Mouse (Mus musculus): ENCODE data around the gene Fgl2.

Gene Fgl2

DNA sequence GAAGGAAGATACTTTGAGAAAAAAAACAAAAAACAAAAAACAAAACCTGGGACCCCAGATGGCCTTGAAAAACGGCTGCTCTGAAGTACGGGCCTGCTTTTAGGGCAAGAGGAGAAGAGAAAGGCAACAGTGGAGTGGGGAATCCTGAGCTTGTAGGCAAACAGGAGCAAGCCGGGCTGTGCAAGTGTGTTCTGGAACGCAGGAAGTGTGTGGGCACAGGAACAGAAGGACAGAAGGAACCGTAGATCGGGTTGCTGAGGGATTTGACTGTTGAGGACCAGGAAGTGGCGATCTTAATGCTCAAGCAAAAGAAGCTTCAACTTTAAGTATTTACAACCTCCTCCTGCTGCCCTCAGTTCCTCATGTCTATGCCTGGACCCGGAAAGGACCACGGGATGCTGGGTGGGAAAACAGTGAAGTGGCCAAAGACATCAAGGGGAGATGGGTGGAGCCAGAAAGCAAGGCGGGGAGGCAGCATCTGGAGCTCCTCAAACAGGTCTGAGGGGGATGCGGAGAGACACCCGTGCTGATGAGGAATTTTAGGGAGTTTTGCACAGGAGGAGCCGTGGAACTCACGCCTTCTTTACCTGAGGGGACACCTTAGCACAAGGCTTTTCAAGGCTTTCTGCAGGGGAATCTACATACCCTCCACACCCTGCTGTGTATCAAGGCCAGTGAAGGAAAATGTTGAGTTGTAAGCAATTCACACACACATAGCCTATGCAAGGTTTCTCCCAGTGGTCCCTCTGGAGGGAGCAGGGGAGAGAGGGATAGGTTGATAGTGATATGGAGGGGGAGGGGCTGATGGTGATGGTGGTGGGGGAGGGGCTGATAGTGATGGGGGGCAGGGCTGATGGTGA is 11.2 kb downstream of the Fgl2 start:
- DNase-seq (ENCODE audit: extremely low spot score, low spot score): no peak

DNA sequence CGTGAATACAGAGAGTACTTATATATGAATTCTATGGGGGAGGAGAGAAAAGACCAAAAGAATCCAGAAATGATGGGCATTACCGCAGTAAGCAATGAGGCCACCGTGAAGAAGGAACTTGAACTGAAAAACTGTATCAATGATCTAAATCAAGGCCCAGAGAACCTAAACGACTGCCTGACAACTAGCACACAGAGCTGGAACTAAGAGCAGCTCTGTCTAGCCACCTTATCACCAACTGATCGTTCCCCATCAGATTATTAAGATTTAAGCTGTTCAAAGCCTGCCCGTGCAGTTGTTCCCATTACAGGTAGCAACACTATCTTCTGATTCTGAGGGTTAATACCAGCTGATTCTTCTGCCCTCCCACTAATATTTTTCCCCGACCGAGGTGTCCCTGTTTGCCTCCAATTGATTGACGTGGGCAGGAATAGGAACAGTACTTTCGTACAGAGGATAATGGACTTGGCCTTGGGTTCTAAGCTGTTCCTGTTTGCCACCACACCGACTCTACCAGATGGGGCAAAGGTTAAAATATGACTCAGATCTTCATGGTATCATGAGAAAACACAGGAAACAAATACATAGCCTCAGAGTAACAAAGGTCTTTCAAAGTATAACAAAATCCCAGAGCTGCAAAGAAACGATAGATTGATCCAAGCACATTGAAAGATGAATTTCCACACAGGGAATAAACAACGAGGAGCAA is 12.0 kb downstream of the Fgl2 start:
- DNase-seq (ENCODE audit: extremely low spot score, low spot score): no peak

- DNase-seq (ENCODE audit: extremely low spot score, low spot score): no peak
Observed at GRCm38 (mm10) chr5:21384976-21385375, 12.5 kb downstream of the Fgl2 start.

GRCm38 (mm10) chr5:21386432-21386831 is 14.0 kb downstream of the Fgl2 start:
- DNase-seq (ENCODE audit: extremely low spot score, low spot score): no peak

DNA sequence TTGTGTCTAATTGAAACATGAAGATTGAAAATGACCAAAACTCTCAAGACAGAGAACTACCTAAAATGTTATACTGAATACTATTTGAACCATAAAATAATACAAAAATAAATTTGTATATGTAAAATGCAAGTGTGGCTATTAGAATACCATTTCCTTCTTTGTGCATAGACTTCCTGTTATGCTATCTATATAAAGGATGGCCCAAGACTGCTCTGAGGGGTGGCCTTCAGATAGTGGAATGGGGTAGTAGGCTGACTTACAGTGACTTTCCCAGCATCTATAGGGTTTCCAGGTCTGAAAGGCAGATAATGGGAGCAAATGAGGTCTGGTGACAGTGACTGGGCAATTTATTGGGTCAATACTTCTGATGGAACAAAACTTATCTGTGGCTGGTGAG is 14.9 kb downstream of the Fgl2 start:
- no peak for DNase-seq (ENCODE audit: extremely low spot score, low spot score)

DNA sequence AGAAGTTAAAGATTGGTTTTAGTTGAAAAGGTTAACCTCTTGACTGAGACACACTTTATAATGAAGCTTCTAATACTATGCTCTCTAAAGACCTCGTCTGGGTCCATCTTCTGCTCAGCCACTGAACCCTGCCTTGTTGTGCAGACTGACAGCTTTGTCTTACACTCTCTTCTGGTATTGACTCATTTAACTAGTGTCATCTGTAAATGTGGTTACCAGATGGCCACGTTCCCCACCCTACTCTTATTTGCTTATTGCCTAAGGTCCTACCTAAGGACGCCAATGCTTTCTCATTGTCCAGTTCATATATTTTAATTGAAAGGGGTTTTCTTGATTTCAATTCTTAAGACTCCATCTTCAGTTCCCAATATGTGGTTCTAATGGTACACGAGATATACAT is 16.4 kb downstream of the Fgl2 start:
- DNase-seq (ENCODE audit: extremely low spot score, low spot score): no peak

- no peak for DNase-seq (ENCODE audit: extremely low spot score, low spot score)
Observed at GRCm38 (mm10) chr5:21391616-21392384, 19.4 kb downstream of the Fgl2 start.

- no peak for DNase-seq (ENCODE audit: extremely low spot score, low spot score)
Observed at GRCm38 (mm10) chr5:21394562-21394961, 22.1 kb downstream of the Fgl2 start.

DNA sequence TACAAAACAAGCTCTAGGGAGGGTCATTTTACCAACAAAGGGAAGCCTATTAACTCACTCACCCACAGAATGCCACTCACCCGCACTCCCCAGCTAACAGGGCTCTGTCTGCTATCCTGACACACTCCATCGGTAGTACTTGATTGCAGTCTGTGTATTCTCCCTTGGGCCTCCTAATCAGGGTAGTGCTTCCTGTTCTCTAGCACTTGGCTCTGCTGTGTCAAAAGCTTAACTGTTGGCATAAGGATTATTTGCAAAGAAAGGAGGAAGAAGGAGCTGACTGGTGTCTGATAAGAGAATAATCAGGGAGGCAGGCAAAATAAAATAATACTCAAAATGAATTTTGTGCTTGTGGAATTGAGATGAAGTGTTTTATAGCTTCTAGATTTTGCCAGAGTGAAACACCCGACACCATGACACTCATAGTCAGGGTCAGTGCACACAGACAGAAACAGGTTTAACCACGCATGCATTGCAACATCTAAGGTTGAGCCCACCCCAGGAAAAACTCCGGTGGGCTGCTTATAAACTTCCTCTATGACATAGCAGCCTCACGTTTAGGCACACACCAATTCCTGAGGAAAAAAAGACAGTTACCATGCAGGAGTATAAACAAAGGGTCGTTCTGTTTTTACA is 22.9 kb downstream of the Fgl2 start:
- no peak for DNase-seq (ENCODE audit: extremely low spot score, low spot score)

DNA sequence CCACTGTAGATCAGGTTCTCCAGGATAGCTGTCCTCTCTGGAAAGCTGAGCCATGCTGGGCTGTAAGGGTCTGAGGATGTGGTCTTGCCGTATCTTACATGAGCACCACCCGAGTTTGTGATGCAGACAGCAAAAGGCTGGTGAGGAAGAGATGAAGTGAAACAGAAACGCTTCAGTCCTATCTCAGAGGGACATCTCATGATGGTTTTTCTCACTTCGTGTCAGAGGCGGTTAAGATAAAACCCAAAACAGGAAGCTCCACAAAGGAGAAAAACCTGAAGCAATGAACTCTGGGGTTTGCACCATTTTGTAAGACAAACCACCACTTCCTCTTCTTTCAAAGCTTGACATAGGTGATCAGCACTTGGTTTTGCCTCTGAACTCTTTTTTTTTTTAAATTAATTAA is 38.8 kb downstream of the Fgl2 start:
- DNase-seq (ENCODE audit: extremely low spot score, low spot score): no peak

GRCm38 (mm10) chr5:21412056-21412455 is 39.6 kb downstream of the Fgl2 start:
- no peak for DNase-seq (ENCODE audit: extremely low spot score, low spot score)

DNA sequence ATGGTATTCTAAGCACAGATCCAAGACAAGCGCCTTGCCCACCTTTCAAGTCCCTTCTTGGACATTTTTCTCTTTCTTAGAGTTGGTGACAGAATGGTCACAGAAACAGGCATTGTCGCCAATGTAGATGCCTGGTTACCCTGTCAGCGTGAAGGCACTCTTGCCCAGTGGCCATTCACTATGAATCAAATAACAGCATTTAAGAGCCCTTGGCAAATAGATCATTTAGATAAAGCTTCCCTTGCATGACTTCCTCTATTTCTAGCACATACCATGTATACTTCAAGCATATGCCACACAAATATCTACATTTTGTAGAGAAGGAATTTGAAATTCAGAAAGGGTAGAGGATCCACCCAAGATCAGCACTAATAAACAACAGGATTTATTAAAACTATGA is 40.9 kb downstream of the Fgl2 start:
- DNase-seq (ENCODE audit: extremely low spot score, low spot score): no peak

DNA sequence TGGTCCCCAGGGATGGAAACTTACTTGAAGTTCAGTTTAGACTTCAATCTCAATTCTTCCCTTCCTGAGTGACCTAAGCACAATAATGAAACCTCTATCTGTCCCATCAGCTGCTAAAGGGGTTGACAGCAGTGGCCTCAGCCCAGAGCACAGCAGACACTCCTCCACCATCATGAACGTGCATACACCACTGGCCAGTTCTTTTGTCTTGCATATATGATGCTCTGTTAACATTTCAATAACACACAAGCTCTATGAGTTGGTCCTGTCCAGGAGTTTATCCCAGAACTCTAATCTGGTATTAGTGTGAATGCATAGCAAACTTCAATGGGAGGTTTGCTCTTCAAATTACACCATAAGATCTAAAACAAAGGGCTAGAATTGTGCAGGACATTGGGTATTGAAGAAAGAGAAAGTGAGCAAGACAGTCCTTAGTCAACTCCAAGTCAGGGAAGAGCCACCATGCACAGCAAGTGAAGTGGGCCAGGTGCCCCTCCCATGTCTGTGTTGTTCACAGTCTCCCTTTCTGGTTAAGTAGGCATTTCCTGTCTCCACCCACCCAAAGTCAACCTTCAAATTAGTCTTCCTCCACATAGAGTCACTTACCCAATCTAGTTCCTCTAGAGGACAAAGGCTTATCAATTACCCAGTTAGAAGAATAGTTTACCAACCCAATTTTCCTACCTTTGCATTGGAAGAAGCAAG is 41.8 kb downstream of the Fgl2 start:
- no peak for DNase-seq (ENCODE audit: extremely low spot score, low spot score)

DNA sequence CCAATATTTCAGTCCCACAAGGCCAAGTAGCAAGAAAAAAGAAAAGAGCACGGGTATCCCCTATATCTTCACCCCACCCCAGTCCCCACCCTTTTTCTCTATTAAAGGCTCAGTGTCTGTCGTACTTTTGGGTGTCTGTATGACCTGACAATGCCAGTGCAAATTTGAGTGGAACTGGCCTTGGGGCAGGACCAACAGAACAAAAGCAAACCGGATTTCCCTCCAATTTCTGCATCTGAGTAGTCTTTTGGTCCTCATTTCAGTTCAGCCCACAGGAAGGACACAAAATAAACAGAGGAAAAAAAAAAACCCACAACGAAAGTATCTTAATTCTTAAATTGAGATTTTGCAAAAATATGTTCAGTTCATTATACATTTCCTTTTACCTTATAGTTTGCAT is 46.2 kb downstream of the Fgl2 start:
- no peak for DNase-seq (ENCODE audit: extremely low spot score, low spot score)

DNA sequence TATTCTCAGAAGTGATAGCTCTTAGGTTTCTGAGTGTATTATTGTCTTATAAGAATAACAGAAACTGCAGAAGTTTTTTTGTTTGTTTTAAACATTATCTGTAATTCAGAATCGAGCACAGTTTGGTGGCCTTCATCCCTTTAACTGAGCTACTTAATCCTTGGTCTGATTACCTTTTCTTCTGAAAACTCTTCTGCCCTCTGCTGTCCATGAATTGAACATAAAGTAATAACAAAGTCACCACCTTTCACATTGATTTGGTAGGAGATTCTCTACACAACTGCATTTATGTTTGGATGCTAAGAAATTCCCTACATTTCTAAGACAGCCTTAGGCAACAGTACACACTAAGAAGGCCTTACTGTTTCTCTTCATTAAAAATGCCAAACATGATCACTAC is 48.2 kb downstream of the Fgl2 start:
- DNase-seq (ENCODE audit: extremely low spot score, low spot score): no peak

DNA sequence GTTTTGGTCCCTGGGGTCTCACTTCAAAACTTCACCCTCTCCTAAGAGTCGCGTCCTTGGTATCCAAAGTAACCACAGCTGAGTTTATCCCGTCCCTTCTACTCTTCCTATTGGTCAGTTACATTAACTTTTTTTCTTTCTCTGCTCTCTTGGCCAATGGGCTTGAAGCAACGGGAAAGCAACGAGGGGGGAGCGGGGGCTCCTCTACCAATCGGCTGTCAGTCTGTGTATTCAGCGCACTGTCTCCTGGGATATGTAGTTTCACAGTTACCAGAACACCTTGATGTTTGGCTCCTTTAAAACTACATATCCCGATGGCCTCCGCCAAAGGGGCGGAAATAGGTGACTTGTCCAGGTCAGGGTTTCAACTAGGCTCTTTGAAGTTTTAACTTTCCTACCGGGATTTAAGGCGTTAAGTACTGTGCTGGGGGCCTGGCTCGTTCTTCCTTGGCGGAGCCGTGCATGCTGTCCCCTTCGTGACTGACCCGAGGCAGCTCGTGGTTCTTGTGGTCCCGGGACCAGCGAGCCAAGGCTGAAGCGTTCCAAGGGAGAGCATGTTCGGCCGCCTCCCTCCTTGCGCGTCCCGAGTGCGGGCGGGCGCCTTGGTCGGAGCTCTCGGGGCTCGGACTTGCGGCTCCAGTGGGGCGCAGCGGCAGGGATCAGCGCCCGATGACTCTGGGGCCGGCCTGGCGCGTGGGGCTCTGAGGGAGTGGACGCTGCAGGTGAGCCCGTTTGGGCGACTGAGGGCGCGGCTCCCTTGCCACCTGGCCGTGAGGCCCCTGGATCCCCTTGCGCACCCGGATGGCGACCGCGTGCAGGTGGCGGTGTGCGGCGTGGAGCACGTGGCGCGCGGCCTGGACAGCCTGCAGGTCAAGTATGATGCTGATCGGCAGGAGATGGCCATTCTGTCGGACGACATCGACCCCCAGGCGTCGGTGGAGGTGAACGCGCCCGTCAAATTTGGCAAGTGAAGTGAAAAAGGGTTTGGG is 52.5 kb downstream of the Fgl2 start, which contains the start of the genes Ccdc146 and Fam185a:
Gene Ccdc146 (minus strand): TSS at position 64 of the 989 bp plus-strand sequence.
Gene Fam185a (plus strand): TSS at position 345 of the 989 bp plus-strand sequence.
- peak; percentile 84 for DNase-seq (ENCODE audit: extremely low spot score, low spot score)

- no peak for DNase-seq (ENCODE audit: extremely low spot score, low spot score)
Observed at GRCm38 (mm10) chr5:21426666-21427065, 54.2 kb downstream of the Fgl2 start.

Measured in neural tube, embryonic 10.5 days (tissue).